Mouse (Mus musculus) cerebellum, adult 2 months (tissue): ENCODE measurements around the gene Gna11.

Experiments used
- CTCF ChIP-seq: fragments of 200-500 bp; IDR thresholded peaks from 2 replicates; pipeline ENCODE4 v1.5.1; 2011; ENCODE audit warnings: low read depth, mild to moderate bottlenecking, control low read depth, low read length, moderate library complexity, borderline replicate concordance; ENCODE audit not compliant: insufficient read depth
- POLR2A ChIP-seq: fragments of 200-500 bp; IDR thresholded peaks from 2 replicates; pipeline ENCODE4 v1.6.1; 2011; ENCODE audit warnings: low read length, control low read depth, borderline replicate concordance; ENCODE audit not compliant: insufficient read depth

GRCm38 (mm10) chr10:81571501-81571876 is 26.5 kb upstream of the Gna11 start:
- TF ChIP-seq CTCF (no peak), POLR2A (peak; percentile 44; the same call in 1 of the 2 replicates)
